Mouse (Mus musculus): ENCODE measurements at regions not wholly inside any gene's neighbourhood (a gene's known extent, or its start where the extent isn't known, plus 50 kb on each side); places are given as distances from the start of the nearest gene placed in this dataset.

DNA sequence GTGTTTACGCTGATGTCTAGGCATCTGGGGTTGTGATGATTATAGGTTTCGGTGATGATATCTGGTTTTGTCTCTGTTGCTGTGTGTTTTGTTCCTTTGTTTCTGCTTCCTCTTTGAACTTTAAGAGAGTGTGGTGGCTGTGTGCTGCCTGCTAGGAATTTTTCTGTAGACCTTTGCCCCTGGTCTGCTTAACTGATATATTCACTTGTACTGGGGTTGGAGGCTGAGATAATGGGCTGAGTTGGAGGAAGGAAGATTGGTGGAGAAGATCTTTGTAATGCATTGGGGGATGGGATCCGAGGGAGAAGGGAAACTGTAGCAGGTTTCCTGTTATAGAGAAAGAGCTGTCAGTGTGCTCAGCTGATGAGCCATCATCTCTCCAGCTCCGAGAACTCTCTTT, 55.8 kb downstream of the Mid1ip1 start:
- intact Hi-C loops (cut with DNase I): no loop called here
- DNase-seq (ENCODE audit: extremely low spot score in 1 of 2, low spot score in 2 of 2): no peak

DNA sequence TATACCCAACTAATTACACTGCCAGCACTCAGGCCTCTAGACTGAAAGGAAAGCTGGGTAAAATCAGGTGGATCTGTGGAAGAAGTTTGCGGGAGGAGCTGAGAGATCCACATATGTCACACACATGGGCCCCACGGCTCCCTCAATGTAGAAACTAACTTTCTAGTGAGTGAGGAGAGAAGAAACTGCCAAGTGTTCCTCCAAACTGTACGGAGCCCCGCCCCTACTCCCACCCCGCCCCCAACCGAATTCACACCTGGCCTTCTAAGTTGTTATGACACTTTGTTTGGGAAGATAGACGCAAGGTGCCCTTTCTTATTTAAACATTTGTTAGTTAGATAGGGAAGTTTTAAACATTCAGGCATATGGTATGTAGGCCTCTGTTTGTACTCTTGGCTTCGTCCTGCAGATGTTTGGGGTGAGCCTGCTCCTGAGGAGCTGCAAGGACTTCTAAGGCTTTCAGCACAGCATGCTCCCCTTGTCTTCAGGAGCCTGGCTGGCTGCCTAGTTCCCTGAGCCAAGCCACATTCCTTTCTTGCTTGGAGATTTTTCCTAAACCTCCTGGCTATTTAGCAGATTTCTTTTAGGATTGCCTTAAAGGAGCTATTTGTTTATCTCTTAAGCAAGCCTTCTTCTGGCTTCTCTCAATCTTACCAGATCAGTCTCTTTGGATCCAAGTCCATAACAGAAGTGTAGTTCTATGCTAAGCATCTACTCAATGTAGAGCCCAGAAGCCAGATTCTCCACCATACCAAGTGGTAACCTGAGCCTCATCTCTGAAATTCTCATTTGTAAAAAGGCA, 61.1 kb downstream of the Mid1ip1 start:
- intact Hi-C loops (cut with DNase I): no loop called here
- DNase-seq (ENCODE audit: extremely low spot score in 1 of 2, low spot score in 2 of 2): peak in 1 of 2 experiments; percentile 75

DNA sequence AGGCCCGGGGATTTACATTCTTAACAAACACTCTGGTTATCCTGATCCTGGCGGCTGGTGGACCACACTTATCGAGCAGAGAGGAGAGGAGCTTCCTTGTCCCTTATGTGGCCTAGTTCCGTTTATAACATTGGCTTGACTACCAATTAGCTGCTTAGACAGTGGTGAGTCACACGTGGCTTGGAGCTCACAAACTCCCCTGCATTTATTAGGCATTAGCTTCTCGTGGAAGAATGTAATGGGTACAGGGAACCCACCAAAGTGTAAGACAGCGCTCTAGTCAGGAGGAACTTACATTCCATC, 61.7 kb downstream of the Mid1ip1 start:
- no peak for DNase-seq (ENCODE audit: extremely low spot score in 1 of 2, low spot score in 2 of 2)
- intact Hi-C loops (cut with DNase I): no loop called here

DNA sequence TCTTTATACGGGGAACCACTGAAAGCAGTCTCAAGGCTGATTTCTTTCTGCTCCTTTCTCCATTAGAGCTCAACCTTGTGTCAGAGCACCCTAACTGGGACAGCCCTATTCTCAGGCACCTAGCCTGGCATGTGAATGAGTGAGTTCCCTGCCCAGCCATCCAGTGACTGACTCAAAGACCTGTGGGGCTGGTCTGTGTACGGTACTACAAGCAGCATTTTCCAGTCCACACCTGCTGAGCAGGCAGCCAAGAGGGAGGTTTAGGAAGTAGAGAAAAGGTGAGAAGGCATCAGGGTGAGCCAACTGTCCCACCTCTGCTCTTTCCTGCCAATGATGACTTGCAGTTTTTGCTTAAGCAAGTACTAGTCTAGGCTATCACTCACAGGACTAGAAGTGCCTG, 63.2 kb downstream of the Mid1ip1 start:
- intact Hi-C loops (cut with DNase I): no loop called here
- DNase-seq (ENCODE audit: extremely low spot score in 1 of 2, low spot score in 2 of 2): no peak

DNA sequence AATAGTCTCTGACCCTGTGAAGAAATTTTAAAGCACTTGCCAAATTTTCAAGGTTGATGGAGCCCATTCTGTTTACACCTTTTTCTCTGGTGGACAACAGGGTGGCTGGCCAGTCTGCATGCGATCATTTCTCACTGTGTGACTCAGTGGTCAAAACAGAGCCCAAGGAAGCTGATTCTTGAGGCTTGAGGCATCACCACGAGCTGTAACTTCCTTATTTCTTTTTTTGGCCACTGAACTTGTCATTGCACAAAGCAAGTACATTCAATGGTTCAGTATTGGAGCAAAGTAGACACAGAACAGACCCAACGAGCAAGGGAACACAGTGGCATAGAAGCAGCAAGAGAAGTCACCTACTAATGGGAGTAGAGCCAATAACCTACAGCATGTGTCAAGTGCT, 71.5 kb downstream of the Mid1ip1 start:
- intact Hi-C loops (cut with DNase I): no loop called here
- no peak for DNase-seq (ENCODE audit: extremely low spot score in 1 of 2, low spot score in 2 of 2)

DNA sequence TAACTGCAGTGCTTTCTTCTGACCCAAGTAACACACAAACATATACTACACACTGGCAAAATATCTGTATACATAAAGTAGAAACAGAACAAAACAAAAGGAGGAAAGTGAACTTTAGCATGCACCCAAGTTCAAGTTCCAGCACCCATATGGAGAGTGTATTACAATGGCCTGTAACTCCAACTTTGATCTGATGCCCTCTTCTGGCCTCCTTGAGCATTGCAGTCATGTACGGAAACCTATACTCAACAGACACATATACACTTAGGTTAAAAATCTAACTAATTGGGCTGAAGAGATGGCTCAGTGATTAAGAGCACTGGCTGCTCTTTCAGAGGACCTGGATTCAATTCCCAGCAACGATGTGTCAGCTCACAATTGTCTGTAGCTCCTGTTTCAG, 72.2 kb downstream of the Mid1ip1 start:
- intact Hi-C loops (cut with DNase I): no loop called here
- no peak for DNase-seq (ENCODE audit: extremely low spot score in 1 of 2, low spot score in 2 of 2)

DNA sequence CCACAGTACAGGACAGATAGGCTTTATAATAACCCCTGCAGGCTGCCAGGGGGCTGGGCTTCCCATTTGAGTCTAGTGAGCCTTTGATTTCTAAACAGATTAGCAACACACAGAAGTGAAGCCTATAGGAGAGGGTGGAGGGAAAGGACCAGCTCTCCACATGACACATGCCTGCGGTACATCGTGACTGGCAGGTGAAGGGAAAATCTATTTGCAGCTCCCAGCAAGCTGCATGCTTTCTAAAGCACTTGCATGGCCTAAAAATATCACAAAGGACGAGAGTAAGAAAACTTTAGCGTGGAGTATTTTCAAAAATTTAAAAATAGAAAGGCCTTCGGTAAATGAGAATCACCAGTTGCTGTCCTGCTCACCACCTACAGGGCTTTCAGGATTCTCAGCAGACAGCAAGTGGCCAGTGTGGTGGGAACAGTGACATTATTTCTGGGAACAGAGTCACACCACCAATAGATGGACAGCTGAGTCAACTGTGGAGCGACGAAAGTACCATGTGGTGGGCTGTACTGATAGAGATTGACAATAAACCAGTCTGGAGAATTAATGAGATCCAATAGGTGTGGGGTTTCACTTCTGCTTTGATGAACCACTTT, 105.6 kb downstream of the Mid1ip1 start:
- intact Hi-C loops (cut with DNase I): no loop called here
- DNase-seq (ENCODE audit: extremely low spot score in 1 of 2, low spot score in 2 of 2): no peak

DNA sequence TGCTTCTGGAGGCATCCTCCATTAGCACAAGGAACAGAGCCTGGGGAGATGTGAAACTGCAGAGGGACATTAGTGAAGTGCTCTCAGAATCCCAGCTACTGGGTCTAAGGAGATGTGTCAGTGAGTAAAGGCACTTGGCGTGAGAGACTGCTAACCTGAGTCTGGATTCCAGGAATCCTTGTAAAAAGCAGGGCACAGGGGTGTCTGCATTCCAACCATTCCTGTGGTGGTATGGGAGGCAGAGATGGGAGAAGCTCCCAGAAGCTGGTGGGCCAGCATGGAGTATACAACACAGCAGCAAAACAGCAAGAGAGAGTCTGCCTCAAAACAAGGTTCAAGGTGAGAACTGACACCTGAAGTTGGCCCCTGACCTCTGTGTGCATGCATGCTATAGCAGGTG, 118.9 kb downstream of the Mid1ip1 start:
- intact Hi-C loops (cut with DNase I): no loop called here

DNA sequence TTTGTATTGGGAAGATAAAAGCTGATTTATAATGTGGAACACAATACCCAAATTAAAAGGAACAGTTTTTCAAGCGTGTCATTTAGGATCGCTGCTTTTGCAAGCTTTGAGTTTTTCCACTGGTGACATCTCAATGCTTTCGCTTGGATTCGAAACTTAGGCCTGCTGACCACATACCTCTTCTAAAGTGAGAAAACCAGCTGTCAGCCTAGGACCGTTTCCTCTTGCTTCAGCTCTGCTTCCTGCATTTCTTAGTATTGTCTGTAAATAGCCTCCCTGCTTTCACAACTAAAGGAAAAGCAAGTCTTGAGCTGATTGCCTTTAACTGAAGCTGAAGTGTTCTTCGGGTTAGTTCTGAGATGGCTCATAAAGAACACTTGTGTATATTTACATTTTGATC, 142.3 kb downstream of the Mid1ip1 start:
- intact Hi-C loops (cut with DNase I): no loop called here
- DNase-seq (ENCODE audit: extremely low spot score in 1 of 2, low spot score in 2 of 2): no peak

More for the DNA sequence above, 118.9 kb downstream of the Mid1ip1 start:
- DNase-seq (ENCODE audit: extremely low spot score in 1 of 2, low spot score in 2 of 2): no peak

DNA sequence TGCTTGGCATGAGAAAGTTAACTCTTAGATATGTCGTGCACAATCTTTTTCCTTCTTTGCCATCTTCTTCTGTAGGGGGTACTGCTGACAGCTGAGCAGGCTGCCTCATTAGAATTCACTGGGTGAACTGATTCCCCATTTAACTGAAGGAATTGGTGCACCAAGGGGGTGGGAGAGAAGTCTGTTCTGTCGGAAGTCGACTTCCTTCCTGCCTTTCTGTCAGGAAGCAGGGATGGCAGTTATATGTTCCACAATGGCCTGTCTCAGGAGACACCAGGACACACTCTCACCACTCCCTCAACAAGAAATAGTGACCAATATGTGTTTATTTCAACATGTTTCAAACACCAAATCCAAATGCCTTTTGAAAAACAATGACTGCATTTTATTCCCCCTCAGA, 142.9 kb downstream of the Mid1ip1 start:
- DNase-seq (ENCODE audit: extremely low spot score in 1 of 2, low spot score in 2 of 2): no peak
- intact Hi-C loops (cut with DNase I): no loop called here

DNA sequence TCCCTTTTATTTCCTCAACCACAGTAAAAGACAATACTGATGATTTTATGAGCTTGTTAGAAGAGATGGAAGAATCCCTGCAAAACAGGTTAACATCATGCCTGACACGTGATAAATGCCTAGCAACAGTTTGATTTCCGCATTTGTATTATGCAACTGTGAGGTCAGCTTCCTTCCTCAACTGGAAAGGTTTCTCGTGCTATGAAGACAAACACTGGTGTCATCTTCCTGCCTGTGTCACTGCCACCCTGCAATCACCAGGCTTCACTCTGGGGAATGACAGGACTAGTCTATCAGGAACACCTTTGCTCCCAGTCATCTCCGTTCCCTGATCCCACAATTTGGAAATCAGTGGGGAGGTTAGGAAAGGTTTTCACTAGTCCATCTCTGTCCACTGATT, 156.8 kb downstream of the Mid1ip1 start:
- intact Hi-C loops (cut with DNase I): no loop called here
- no peak for DNase-seq (ENCODE audit: extremely low spot score in 1 of 2, low spot score in 2 of 2)

DNA sequence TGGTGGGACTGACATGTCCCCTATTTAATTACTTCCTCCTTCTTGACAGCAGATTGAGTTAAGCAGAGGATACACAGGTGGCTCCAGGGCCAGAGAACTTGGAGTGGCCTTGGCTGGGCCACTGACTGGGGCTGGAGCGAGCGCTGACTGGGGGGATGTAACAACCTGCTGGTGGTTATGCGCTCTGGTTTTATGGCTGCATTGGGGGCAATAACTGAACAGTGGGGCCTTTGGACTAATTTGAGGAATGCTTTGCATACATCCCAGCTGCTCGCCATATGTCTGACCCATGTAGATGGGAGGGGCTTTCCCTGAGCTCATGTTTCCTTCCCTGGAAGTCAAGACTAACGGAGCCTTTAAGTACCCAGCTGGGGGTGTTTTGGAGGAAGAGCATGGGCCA, 163.0 kb downstream of the Mid1ip1 start:
- intact Hi-C loops (cut with DNase I): no loop called here
- DNase-seq (ENCODE audit: extremely low spot score in 1 of 2, low spot score in 2 of 2): no peak

DNA sequence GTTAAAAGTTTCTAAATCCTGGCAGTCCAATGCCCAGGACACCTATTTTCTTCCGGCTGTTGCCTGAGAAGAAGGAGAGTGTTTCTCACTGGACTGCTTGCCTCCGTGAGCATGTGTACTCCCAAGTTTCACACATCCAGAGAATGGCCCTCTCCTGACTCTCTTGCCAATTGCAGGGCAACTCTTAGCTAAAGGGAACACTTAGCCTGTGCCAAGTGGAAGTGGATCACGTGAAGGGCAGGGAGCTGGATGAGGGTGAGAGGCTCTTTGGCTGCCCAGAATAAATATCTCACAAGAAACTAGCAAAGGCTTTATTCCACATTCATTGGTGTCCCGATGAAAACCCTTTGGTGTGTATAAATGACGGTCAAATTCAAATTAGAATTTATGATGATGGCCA, 164.1 kb downstream of the Mid1ip1 start:
- intact Hi-C loops (cut with DNase I): no loop called here
- DNase-seq (ENCODE audit: extremely low spot score in 1 of 2, low spot score in 2 of 2): no peak

DNA sequence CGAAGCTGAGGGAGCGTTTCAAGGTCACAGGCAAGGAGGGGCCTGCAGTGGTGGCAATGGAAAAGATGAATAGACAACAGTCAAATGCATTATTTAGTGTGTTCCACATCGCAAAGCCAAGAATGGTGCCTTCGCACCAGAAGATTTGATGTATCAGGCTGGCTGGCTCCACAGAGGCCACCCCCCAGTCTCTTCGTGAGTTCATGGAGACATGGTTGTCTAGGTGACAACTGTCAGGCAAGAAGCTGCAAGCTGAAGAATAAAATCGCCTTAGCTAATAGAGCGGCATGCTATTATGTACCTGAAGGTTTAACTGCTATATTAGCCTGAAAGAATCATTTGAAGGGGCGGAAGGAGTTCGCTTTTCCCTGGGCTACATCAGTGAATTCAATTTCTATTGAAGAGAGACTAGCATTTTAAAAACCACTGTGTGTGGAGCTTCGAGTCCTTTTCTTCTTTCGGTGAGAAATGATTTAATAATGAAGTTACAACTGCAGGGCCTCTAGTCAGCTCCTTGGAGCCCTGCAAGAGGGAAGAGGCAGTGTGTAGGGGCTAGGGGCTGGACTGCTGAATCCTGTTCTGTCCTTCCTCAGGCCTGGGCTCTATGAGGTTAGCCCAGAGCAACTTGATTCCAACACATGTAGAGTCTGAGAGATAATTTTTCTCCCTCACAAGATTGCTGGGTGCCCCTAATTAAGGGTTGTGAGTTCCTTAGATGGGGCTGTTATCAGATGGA, 169.1 kb downstream of the Mid1ip1 start:
- peak in 1 of 2 experiments; percentile 0 for DNase-seq (ENCODE audit: extremely low spot score in 1 of 2, low spot score in 2 of 2)
- intact Hi-C loops (cut with DNase I): no loop called here

DNA sequence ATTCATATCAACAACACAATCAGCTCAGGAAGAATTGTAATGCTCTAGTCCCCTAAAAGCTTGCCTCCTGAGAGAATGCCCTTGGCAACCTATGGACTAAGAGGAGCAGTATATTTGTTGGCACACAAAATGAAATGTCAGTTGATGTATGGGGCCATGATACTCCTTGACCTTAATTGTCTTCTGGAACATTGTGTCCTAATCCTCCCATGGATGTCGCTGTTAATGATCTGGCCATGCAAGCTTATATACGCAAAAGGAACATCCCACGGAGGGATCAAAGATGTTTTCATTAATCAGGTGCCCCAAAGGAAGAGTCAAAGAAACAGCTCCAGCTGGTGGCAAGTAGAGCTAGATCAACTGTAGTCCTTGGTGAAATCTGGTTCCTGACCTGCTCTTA, 178.0 kb downstream of the Mid1ip1 start:
- no peak for DNase-seq (ENCODE audit: extremely low spot score in 1 of 2, low spot score in 2 of 2)

DNA sequence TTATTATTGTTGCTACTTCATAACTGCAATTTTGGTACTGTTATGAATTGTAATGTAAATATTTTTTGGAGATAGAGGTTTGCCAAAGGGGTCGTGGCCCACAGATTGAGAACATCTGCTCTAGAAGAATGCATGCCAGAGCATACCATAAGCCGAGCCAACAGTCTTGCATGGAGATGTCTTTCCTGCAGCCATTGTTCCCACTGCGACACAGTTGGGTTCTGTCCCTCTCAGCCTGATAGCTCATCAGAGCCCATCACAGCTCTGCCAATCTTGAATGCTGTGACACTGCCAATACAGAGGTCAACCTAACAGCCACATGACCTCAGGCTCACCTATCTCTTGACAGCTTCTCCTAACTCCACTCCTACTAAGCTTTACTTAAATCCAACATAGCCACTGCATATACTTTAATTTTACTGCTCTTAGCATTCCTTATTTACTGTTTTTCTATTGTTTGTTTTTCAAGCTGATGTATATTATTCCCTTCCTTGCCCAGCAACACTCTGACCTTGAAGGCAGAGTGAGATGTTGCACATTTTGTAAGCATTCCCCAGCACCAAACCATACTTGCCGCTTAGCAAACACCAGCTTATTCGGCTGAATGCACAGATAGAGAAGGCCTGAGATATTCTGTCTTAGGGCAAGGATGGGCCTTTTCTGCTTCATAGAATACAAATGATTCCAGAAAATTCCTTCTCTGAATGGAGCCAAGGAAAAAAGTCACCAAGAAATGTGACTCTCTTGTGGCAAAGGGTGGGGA, 181.6 kb downstream of the Mid1ip1 start:
- intact Hi-C loops (cut with DNase I): no loop called here
- no peak for DNase-seq (ENCODE audit: extremely low spot score in 1 of 2, low spot score in 2 of 2)

More for the DNA sequence above, 178.0 kb downstream of the Mid1ip1 start:
- intact Hi-C loops (cut with DNase I): no loop called here

DNA sequence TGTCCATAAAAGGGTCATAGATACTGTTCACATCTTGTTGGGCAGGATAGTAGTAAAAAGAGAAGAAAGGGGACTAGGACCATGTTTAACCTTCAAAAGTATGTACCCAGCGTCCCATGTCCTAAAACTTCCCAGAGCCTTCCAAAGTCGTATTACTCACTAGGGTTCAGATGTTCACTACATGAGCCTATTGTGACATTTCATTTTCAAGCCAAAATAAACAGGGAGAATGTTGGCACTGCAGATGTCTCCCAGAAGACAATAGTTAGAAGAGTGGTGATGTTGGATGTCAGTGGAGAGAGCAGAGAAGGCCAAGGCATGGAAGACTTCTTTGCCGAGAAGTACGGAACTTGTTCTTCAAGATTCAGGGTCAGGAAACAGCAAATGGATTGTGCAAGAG, 187.9 kb downstream of the Mid1ip1 start:
- intact Hi-C loops (cut with DNase I): no loop called here
- DNase-seq (ENCODE audit: extremely low spot score in 1 of 2, low spot score in 2 of 2): no peak

DNA sequence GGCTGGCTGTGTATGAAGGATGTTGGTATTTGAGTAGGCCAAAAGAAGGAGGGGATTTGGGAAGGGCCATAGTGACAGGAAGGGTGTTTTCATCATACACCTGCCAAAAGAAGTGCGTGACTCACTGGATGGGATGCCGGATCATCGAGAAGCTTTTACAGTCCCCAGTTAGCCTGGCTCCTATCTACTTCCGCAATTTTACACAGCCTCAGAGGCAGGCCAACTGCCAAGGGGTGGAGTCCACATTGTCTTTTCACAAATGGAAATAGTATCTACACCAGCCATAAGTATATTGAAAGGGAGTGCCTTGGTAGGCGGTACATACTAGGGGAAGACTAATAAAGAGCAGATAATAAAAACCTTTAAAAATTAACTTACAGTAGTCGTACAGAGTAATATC, 189.3 kb downstream of the Mid1ip1 start:
- intact Hi-C loops (cut with DNase I): no loop called here
- DNase-seq (ENCODE audit: extremely low spot score in 1 of 2, low spot score in 2 of 2): no peak

DNA sequence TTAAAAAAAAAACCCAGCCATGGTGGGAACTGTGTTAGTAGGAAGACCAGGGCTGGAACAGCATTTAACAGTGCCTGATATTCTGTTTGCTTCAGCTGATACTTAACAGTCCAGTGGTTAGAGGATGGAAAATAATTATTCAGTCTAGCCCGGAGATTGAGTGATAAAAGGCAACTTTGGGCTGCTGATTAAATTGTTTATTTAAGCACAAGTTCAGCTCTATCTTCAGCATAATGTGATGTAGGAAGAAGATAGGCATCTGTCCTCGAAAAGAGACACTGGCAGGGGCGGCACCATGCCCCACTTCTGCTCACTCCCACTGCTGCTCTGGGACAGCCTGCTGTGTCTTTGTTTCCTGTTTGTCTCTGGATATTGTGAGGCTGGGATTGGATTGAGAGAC, 190.1 kb downstream of the Mid1ip1 start:
- no peak for DNase-seq (ENCODE audit: extremely low spot score in 1 of 2, low spot score in 2 of 2)
- intact Hi-C loops (cut with DNase I): no loop called here

All from left cerebral cortex, postnatal 10 days (tissue).